Mouse (Mus musculus) retina, embryonic 14.5 days (tissue): Measurements from ENCODE around the gene Tnfsfm13.

Experiments
- DNase-seq: peaks from one replicate; pipeline ENCODE4 v3.0.0-alpha.2; 2015; ENCODE audit warnings: low spot score

Gene Tnfsfm13

DNA sequence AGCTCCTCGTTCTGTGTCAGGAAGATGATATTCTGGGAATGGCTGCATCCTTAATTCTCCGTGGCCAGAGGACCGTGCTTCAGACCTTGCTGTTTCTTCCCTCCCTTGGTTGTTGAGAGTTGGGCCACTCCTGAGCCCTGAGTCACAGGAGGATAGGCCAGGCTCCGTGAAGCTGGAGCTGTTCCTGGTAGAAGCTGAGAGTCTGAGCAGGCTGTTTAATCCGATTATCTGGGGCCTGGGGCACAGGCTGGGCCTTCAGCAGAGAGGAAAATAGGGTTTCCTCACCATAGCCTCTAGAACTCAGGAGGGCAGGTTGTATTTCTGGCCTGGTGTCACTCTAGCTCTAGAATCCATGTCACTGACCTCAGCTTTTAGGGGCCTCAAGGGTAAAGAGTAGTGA, 42.5 kb downstream of the Tnfsfm13 start:
- DNase-seq = no peak

DNA sequence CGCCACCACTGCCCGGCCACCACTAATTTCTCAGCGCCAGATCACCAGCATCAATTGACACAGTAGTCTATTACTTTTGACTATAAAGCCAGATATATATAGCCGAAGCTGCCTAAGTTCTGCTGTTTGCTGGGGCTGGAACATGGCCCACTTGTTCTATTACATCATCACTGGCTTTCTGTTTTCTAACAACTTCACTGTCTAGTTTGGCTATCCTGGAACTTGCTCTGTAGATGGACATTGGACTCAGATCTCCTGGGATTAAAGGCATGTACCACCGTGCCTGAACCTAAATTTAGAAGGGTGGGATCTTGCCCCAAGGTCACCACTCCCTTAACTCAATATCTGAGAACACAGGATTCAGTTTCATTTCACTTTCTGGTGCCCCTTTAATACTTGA, 50.0 kb downstream of the Tnfsfm13 start:
- no peak for DNase-seq

DNA sequence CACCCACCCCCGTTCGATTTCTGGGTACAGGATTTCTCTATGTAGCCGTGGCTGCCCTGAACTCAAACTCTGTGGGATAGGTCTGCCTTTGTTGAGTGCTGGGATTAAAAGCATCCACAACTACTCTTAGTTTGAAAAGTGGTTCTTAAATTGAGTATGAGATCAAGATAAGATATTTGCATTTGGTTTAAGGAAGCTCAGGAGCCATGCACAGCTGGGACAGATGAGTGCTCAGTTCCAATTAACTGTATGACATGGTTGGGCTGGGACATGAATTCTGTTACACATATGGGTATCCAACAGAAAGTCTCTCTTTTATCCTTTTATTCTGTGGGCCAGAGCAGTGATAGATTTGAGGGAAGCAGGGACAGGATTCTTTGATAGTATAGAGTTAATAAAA, 60.4 kb downstream of the Tnfsfm13 start:
- no peak for DNase-seq

DNA sequence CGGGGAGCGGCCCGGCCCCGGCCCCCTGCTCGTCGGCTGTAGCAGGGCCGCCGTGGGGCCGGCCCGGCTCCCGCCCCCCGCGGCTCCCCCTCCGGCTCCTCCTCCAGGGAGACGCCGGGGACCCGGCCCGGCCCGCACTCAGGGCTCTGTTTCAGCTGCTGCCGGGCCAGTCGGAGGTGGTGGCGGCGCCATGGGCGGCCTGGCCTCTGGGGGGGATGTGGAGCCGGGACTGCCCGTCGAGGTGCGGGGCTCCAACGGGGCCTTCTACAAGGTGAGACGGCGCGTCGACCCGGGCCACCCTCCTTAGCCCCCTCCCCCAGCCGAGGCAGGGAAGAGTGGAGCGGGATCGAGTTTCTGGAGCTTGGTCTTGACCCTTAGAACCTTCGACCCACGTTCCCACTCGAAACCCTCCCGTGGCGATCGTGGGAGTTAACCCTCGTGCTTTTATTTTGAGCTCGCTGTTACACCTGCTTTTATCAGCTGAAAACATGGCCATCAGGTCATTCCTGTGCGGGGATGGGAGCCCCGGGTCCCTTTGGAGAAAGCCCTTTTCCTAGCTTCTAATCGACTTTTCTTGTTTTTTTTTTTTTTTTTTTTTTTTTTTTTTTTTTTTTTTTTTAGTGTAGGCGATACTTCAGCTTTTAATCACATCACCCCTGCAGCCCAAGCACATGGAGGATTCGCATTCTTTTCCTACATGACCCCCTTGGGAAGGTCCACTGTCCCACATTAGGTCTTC, 62.6 kb downstream of the Tnfsfm13 start:
- DNase-seq = no peak
